Mouse (Mus musculus): ENCODE results near the gene Hist3h2a. TPM values are rescaled to one million over a fixed set of nuclear protein-coding genes. Genes with fewer than 3 reads are reported as not detected.

Gene Hist3h2a
- 10 to 100 TPM; 66.0 to 69.3 TPM for total RNA-seq (2021)
- long read RNA-seq, experiment 1, transcript Hist3h2a-201 (1 exons, 2,146 nt), result major isoform, 76 of 76 reads
- long read RNA-seq, experiment 1, partial matches to known transcripts, result 0 of 76 reads
- long read RNA-seq, experiment 1, other reads (novel, unspliced or antisense), result 0 of 76 reads
- long read RNA-seq, experiment 2, transcript Hist3h2a-201 (1 exons, 2,146 nt), result major isoform, 92 of 92 reads
- long read RNA-seq, experiment 2, partial matches to known transcripts, result 0 of 92 reads
- long read RNA-seq, experiment 2, other reads (novel, unspliced or antisense), result 0 of 92 reads

DNA sequence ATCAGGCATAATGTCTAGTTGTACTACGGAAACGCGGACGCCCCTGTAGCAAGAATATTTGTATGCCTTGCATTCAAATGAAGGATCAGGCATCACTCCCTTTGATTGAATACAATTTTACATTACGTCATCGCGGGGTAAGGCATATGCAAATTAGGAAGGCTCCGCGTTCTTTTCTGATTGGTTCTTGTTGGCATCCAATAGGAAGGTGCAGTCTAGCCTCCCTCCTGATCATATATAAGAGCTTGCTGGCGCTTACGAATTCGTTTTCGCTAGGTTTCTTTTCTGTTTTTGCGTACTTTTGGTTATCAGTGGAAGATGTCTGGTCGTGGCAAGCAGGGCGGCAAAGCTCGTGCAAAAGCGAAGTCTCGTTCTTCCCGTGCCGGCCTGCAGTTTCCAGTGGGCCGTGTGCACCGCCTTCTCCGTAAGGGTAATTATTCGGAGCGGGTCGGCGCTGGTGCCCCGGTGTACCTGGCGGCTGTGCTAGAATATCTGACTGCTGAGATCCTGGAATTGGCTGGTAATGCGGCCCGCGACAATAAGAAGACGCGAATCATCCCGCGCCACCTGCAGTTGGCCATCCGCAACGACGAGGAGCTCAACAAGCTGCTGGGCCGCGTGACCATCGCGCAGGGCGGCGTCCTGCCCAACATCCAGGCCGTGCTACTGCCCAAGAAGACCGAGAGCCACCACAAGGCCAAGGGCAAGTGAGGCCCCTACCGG lies at the start of gene Hist3h2a, which contains the start of gene Trim17:
TSS of gene Hist3h2a (plus strand) at position 266 of the 723 bp plus-strand sequence.
TSS of gene Trim17 (plus strand) at position 266 of the 723 bp plus-strand sequence.
- H3K4me3 ChIP-seq, result peak within 1 kb of the TSS; percentile 87
- DNase-seq (ENCODE audit: low spot score in 2 of 2), result peak; percentile 86 to 98
- TF ChIP-seq CTCF (conservative IDR thresholded peaks at IDR 0.05), result peak; percentile 80
- H3K27ac ChIP-seq, result peak within 1 kb of the TSS; percentile 98

DNA sequence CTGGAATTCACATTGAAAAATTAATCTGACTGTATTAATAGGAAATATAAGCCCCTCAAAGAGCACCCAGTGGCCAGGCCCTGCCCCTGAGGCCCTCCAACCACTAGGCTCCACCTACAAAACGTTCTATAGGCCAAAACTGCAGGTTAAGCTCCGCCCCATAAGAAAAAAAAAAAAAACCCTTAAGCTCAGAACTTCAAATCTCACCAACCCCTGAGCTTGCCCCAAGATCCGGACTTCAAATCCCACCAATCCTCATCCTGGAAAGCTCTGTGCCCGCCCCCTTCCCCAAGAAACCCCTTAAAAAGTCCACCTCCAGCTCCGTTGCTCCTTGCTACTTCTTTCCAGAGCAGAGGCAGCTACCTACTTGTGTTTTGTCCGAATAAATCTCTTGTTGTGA lies 49.6 kb upstream of the Hist3h2a start:
- no peak for DNase-seq (ENCODE audit: low spot score in 2 of 2)

GRCm38 (mm10) chr11:58913776-58914175 lies 40.7 kb upstream of the Hist3h2a start:
- no peak for TF ChIP-seq CTCF (conservative IDR thresholded peaks at IDR 0.05)
- no peak overlapping the region for H3K4me3 ChIP-seq
- no peak for DNase-seq (ENCODE audit: low spot score in 2 of 2)
- H3K27ac ChIP-seq, result no peak overlapping the region

More for the DNA sequence above, 49.6 kb upstream of the Hist3h2a start:
- no peak for TF ChIP-seq CTCF (conservative IDR thresholded peaks at IDR 0.05)
- H3K27ac ChIP-seq, result no peak overlapping the region
- no peak overlapping the region for H3K4me3 ChIP-seq

DNA sequence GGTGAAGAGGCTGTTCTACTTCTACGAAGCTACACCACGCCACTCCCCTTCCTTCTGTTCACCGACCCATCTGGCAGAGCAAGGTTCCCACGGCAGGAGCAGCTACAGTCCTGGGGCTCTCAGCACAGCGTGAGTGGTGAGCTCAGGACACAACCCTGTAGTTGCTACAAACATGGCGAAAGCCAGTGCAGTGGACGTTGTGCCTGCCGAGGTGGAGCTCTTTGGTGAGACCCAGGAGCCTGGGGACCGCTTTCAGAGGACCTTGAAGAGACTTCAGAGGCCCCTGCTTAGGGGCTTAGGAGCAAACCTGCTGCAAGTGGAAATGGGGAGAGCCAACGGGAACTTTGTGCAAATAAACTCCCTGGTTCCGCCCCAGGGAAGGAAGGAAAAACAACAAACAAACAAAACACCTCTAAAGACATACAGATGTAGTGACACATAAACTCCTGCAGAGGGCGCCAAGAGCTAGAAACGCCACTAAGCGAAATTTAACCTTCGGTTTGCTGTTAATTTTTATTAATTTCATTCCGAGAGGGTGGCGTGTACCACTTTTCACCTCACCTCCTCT lies 39.9 kb upstream of the Hist3h2a start:
- Histone ChIP-seq H3K4me3 (peak overlapping the region; percentile 28; the same call in 1 of the 2 replicates), H3K27ac (0 out of 2 replicates have a peak overlapping the region, but pooled peaks have one; percentile 46)
- DNase-seq (ENCODE audit: low spot score in 2 of 2), result no peak
- peak; percentile 93 for TF ChIP-seq CTCF (conservative IDR thresholded peaks at IDR 0.05)

GRCm38 (mm10) chr11:58916879-58917744 lies 37.4 kb upstream of the Hist3h2a start:
- H3K4me3 ChIP-seq, result no peak overlapping the region
- DNase-seq (ENCODE audit: low spot score in 2 of 2), result peak in 1 of 2 experiments; percentile 56
- peak; percentile 76 for TF ChIP-seq CTCF (conservative IDR thresholded peaks at IDR 0.05)
- no peak overlapping the region for H3K27ac ChIP-seq

GRCm38 (mm10) chr11:58917745-58918366 lies 36.6 kb upstream of the Hist3h2a start, which contains the start of gene Btnl10:
Gene Btnl10, plus strand, starts transcription at chr11:58917908.
- no peak within 1 kb of the TSS for H3K27ac ChIP-seq
- no peak for DNase-seq (ENCODE audit: low spot score in 2 of 2)
- H3K4me3 ChIP-seq, result no peak within 1 kb of the TSS
- TF ChIP-seq CTCF (conservative IDR thresholded peaks at IDR 0.05), result no peak

DNA sequence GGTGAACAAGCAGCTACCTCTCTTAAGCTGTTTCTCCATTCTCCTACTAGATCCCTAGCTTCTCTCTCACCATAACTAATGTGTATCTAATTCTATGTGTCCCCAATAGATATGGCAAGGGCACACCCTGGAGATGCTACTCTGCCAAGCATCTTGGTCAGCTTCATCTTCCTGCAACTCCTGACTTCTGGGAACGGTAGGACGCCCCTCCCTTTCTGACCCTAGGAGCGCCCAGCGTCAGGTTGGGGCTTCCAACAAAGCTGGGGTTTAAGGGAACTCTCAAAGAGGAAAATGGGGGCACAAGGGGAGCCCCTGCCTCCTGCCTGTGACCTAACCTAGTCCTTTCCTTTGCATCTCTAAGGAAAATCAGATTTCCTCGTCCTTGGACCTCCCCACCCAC lies 35.7 kb upstream of the Hist3h2a start:
- DNase-seq (ENCODE audit: low spot score in 2 of 2), result no peak
- Histone ChIP-seq H3K4me3 (no peak overlapping the region), H3K27ac (no peak overlapping the region)
- TF ChIP-seq CTCF (conservative IDR thresholded peaks at IDR 0.05), result no peak

GRCm38 (mm10) chr11:58922420-58922819 lies 32.1 kb upstream of the Hist3h2a start:
- Histone ChIP-seq H3K27ac (no peak overlapping the region), H3K4me3 (no peak overlapping the region)
- no peak for DNase-seq (ENCODE audit: low spot score in 2 of 2)
- no peak for TF ChIP-seq CTCF (conservative IDR thresholded peaks at IDR 0.05)

DNA sequence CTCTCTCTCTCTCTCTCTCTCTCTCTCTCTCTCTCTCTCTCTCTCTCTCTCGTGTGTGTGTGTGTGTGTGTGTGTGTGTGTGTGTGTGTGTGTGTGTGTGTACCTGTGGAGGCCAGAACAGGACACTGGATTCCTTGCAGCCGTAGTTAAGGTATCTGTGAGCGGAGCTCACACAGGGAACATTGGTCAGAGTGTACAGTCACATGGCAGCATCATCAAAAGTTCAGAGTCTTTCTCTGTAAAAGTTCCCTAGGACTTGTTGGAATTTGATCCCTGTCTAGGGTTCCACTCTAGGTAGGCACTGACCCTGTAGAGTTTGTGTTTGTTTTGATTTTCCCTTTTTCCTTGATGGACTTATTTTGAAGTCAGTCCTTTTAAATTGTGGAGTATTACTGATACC lies 27.8 kb upstream of the Hist3h2a start:
- no peak overlapping the region for H3K4me3 ChIP-seq
- TF ChIP-seq CTCF (conservative IDR thresholded peaks at IDR 0.05), result no peak
- H3K27ac ChIP-seq, result no peak overlapping the region
- DNase-seq (ENCODE audit: low spot score in 2 of 2), result no peak

DNA sequence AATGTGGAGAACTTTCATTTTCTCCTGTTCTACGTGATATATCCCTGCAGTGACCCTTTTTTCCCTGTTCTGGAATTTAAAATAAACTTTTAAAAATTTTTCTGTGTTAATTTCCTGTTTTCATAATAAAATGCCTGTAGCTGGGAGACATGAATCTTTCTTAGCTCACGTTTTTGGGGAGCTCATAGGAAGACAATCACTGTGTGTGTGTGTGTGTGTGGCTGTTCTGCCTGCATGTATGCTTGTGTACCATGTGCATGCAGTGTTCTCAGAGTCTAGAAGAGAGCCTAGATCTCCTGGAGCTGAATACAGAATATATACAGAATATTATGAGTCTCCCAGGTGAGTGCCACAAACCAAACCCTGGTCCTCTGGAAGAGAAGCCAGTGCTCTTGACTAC lies 27.4 kb upstream of the Hist3h2a start:
- DNase-seq (ENCODE audit: low spot score in 2 of 2), result no peak
- H3K27ac ChIP-seq, result no peak overlapping the region
- TF ChIP-seq CTCF (conservative IDR thresholded peaks at IDR 0.05), result no peak
- H3K4me3 ChIP-seq, result no peak overlapping the region

- Histone ChIP-seq H3K27ac (no peak overlapping the region), H3K4me3 (peak overlapping the region; percentile 2; the same call in 1 of the 2 replicates)
- DNase-seq (ENCODE audit: low spot score in 2 of 2), result peak in 1 of 2 experiments; percentile 52
- TF ChIP-seq CTCF (conservative IDR thresholded peaks at IDR 0.05), result peak; percentile 86
These were observed 26.5 kb upstream of the Hist3h2a start for GRCm38 (mm10) chr11:58927790-58928651.
